Mouse (Mus musculus) midbrain, embryonic 11.5 days (tissue): ENCODE measurements around the gene Rbms3. TPM values are rescaled to one million over a fixed set of nuclear protein-coding genes. Genes with fewer than 3 reads are reported as not detected.

Experiments
- ATAC-seq: fragments of 200-750 bp; cut with Nextera tagmentation; 2 replicates; pipeline ENCODE4 v1.8.0; 2017; ENCODE audit warnings: moderate TSS enrichment, moderate library complexity; ENCODE audit not compliant: low FRiP score
- DNase-seq: peaks from one replicate; pipeline ENCODE4 v3.0.0; 2015; ENCODE audit warnings: low spot score; ENCODE audit errors: missing footprints
- H3K27ac ChIP-seq: fragments of 300-500 bp; sonication (generic); 2 replicates; pipeline ENCODE4 v1.5.1; 2014; ENCODE audit warnings: low read depth, low read length
- H3K27me3 ChIP-seq: fragments of 300-500 bp; sonication (generic); 2 replicates; pipeline ENCODE4 v1.6.1; 2014; ENCODE audit warnings: mild to moderate bottlenecking, low read length, moderate library complexity, mixed read lengths; ENCODE audit not compliant: control insufficient read depth, insufficient read depth
- H3K36me3 ChIP-seq: fragments of 300-500 bp; sonication (generic); 2 replicates; pipeline ENCODE4 v1.6.1; 2014; ENCODE audit warnings: mild to moderate bottlenecking, low read length, moderate library complexity, mixed read lengths; ENCODE audit not compliant: control insufficient read depth, insufficient read depth
- H3K4me1 ChIP-seq: fragments of 300-500 bp; sonication (generic); 2 replicates; pipeline ENCODE4 v1.6.1; 2014; ENCODE audit warnings: low read length; ENCODE audit not compliant: control insufficient read depth, insufficient read depth
- H3K4me2 ChIP-seq: fragments of 300-500 bp; sonication (generic); 2 replicates; pipeline ENCODE4 v1.6.1; 2014; ENCODE audit warnings: mild to moderate bottlenecking, moderate library complexity
- H3K4me3 ChIP-seq: fragments of 300-500 bp; sonication (generic); 2 replicates; pipeline ENCODE4 v1.5.1; 2014; ENCODE audit warnings: low read depth, low read length
- H3K9ac ChIP-seq: fragments of 300-500 bp; sonication (generic); 2 replicates; pipeline ENCODE4 v1.6.1; 2014; ENCODE audit warnings: low read length
- H3K9me3 ChIP-seq: fragments of 300-500 bp; sonication (generic); 2 replicates; pipeline ENCODE4 v1.6.1; 2016; ENCODE audit warnings: low read length; ENCODE audit not compliant: control insufficient read depth
- WGBS: fragments of 180-500 bp; shearing (Covaris S2); extraction: QIAGEN DNeasy Blood & Tissue Kit; methylation state at CpG from one replicate; pipeline ENCODE4 v1.1.7; 2014; 5-methylcytosine and 5-hydroxymethylcytosine counted together
- polyA plus RNA-seq: library from polyadenylated mRNA; unstranded; fragments of >200 nt; fragmentation: Nextera tagmentation; extraction: Ambion mirVana; gene quantifications from 2 replicates; pipeline ENCODE4 v1.2.1, GENCODE M21; 2014

Gene Rbms3
- polyA plus RNA-seq, 1 experiment from 2014 or later, result 13.6 TPM

- 88% methylated on average over 21 of the region's 21 CpGs for whole genome bisulfite sequencing
- DNase-seq (no peak), ATAC-seq (no peak)
Observed at GRCm38 (mm10) chr9:116976575-116977408, 652.9 kb downstream of the Rbms3 start.

DNA sequence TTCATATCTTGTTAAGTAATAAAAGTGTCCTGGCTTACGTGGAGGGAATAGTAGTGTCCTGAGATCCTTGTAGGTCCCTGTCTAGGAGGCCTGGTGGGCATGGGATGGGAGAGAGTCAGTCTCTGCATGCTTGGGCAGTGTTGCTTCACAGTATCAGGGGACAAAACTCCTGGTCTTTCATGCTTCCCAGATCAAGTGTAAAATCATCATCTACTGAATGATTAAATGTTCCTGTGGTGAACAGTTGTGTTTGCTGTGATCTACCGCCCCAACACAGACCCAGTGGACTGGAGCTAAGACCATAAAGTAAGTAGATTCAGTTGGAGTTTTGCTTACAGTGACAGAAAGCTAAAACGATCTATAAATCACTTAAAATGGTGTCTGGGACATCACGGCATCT lies 654.4 kb downstream of the Rbms3 start:
- ATAC-seq, result no peak
- 91% methylated on average over 4 of the region's 4 CpGs for WGBS

More at GRCm38 (mm10) chr9:116976575-116977408, 652.9 kb downstream of the Rbms3 start:
- H3K9ac ChIP-seq, result no peak overlapping the region
- no peaks in the 10 kb centered on the region for H3K4me1 ChIP-seq
- no peaks in the 10 kb centered on the region for H3K36me3 ChIP-seq
- H3K27me3 ChIP-seq, result no peaks in the 10 kb centered on the region
- H3K4me2 ChIP-seq, result no peak overlapping the region
- no peak overlapping the region for H3K27ac ChIP-seq
- H3K9me3 ChIP-seq, result no peaks in the 10 kb centered on the region
- no peak overlapping the region for H3K4me3 ChIP-seq

GRCm38 (mm10) chr9:116974134-116974533 lies 655.6 kb downstream of the Rbms3 start:
- no peaks in the 10 kb centered on the region for H3K27me3 ChIP-seq
- no peaks in the 10 kb centered on the region for H3K36me3 ChIP-seq
- H3K9me3 ChIP-seq, result no peaks in the 10 kb centered on the region
- no peak overlapping the region for H3K27ac ChIP-seq
- no peak for DNase-seq
- WGBS, result 92% methylated on average over 3 of the region's 3 CpGs
- H3K9ac ChIP-seq, result no peak overlapping the region
- no peaks in the 10 kb centered on the region for H3K4me1 ChIP-seq
- H3K4me2 ChIP-seq, result no peak overlapping the region
- no peak for ATAC-seq
- H3K4me3 ChIP-seq, result no peak overlapping the region

More for the DNA sequence above, 654.4 kb downstream of the Rbms3 start:
- no peak for DNase-seq
- H3K36me3 ChIP-seq, result no peaks in the 10 kb centered on the region
- H3K9me3 ChIP-seq, result no peaks in the 10 kb centered on the region
- H3K27me3 ChIP-seq, result no peaks in the 10 kb centered on the region
- H3K9ac ChIP-seq, result no peak overlapping the region
- H3K27ac ChIP-seq, result no peak overlapping the region
- no peaks in the 10 kb centered on the region for H3K4me1 ChIP-seq
- no peak overlapping the region for H3K4me3 ChIP-seq
- H3K4me2 ChIP-seq, result no peak overlapping the region

- DNase-seq, result no peak
- H3K4me3 ChIP-seq, result no peak overlapping the region
- ATAC-seq, result no peak
- H3K9me3 ChIP-seq, result no peaks in the 10 kb centered on the region
- no peak overlapping the region for H3K9ac ChIP-seq
- no peak overlapping the region for H3K27ac ChIP-seq
- H3K4me1 ChIP-seq, result no peaks in the 10 kb centered on the region
- 43% methylated on average over 2 of the region's 2 CpGs for WGBS
- H3K36me3 ChIP-seq, result no peaks in the 10 kb centered on the region
- no peak overlapping the region for H3K4me2 ChIP-seq
- no peaks in the 10 kb centered on the region for H3K27me3 ChIP-seq
Observed at GRCm38 (mm10) chr9:116973594-116973993, 656.1 kb downstream of the Rbms3 start.

GRCm38 (mm10) chr9:116967317-116967716 lies 662.4 kb downstream of the Rbms3 start:
- DNase-seq (no peak), ATAC-seq (no peak)
- Histone ChIP-seq H3K9ac (no peak overlapping the region), H3K36me3 (no peaks in the 10 kb centered on the region), H3K4me3 (no peak overlapping the region), H3K4me1 (no peaks in the 10 kb centered on the region), H3K9me3 (no peaks in the 10 kb centered on the region), H3K27ac (no peak overlapping the region), H3K4me2 (no peak overlapping the region), H3K27me3 (no peaks in the 10 kb centered on the region)
- 92% methylated on average over 3 of the region's 3 CpGs for WGBS

DNA sequence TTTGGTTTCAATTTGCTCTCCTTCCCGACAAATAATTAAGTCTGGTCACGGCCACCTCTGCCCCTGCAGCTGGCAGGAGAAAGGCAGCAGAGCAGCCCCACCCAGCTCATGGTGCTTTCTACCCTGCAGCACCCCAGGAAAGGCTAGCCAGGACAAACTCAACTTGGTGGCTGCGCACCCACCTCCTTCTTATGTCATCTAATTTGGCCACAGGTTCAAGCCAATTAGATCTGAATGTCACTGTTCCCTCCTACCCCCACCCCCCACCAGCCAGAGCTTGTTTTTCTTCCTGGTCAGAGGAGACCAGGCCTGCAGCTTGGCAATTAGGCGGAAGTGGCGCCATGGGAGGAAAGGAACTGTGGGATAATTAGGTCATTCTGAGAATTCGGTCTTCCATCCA lies 664.0 kb downstream of the Rbms3 start:
- peaks cover 3% of the 10 kb centered on the region; the same call in 1 of the 2 replicates for H3K9me3 ChIP-seq
- DNase-seq, result no peak

GRCm38 (mm10) chr9:116956156-116956555 lies 673.6 kb downstream of the Rbms3 start:
- H3K4me3 ChIP-seq, result no peak overlapping the region
- no peak overlapping the region for H3K27ac ChIP-seq
- no peak overlapping the region for H3K4me2 ChIP-seq
- no peak for DNase-seq
- 94% methylated on average over 2 of the region's 2 CpGs for WGBS
- H3K4me1 ChIP-seq, result no peaks in the 10 kb centered on the region
- no peak overlapping the region for H3K9ac ChIP-seq
- ATAC-seq, result no peak
- H3K36me3 ChIP-seq, result no peaks in the 10 kb centered on the region
- no peaks in the 10 kb centered on the region for H3K27me3 ChIP-seq
- peaks cover 5% of the 10 kb centered on the region; the same call in 1 of the 2 replicates for H3K9me3 ChIP-seq

More for the DNA sequence above, 664.0 kb downstream of the Rbms3 start:
- H3K27ac ChIP-seq, result no peak overlapping the region
- no peak for ATAC-seq
- H3K27me3 ChIP-seq, result no peaks in the 10 kb centered on the region
- no peaks in the 10 kb centered on the region for H3K4me1 ChIP-seq
- WGBS, result 71% methylated on average over 6 of the region's 6 CpGs
- no peaks in the 10 kb centered on the region for H3K36me3 ChIP-seq
- no peak overlapping the region for H3K9ac ChIP-seq
- no peak overlapping the region for H3K4me3 ChIP-seq
- H3K4me2 ChIP-seq, result no peak overlapping the region

- no peaks in the 10 kb centered on the region for H3K4me1 ChIP-seq
- 84% methylated on average over 3 of the region's 3 CpGs for WGBS
- DNase-seq, result no peak
Observed at GRCm38 (mm10) chr9:116948211-116948610, 681.5 kb downstream of the Rbms3 start.

DNA sequence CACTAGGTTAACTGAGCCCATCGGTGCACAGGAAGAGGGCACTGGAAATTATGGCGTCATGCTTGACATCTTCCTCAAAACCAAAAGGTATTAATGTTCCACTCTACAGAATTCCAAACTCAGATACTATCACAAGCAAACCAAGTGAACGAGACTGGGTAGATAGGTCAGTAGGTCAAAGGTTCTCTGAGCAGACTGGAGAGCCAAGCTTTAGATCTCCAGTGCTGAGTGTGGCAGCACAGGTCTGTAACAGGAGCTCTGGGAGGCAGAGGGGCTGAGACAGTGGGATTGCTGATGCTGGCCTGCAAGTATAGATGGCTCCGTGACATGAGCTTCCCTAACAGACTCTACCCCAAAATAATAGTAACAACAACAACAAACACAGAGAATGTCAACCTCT lies 682.3 kb downstream of the Rbms3 start:
- ATAC-seq, result no peak
- H3K9ac ChIP-seq, result no peak overlapping the region
- DNase-seq, result no peak
- H3K9me3 ChIP-seq, result no peaks in the 10 kb centered on the region
- H3K27ac ChIP-seq, result no peak overlapping the region
- H3K27me3 ChIP-seq, result no peaks in the 10 kb centered on the region
- no peak overlapping the region for H3K4me2 ChIP-seq
- no peak overlapping the region for H3K4me3 ChIP-seq
- 82% methylated on average over 4 of the region's 4 CpGs for WGBS
- H3K36me3 ChIP-seq, result no peaks in the 10 kb centered on the region
- H3K4me1 ChIP-seq, result no peaks in the 10 kb centered on the region

More at GRCm38 (mm10) chr9:116948211-116948610, 681.5 kb downstream of the Rbms3 start:
- H3K9ac ChIP-seq, result no peak overlapping the region
- H3K27ac ChIP-seq, result no peak overlapping the region
- no peaks in the 10 kb centered on the region for H3K36me3 ChIP-seq
- H3K4me3 ChIP-seq, result no peak overlapping the region
- no peak for ATAC-seq
- H3K27me3 ChIP-seq, result no peaks in the 10 kb centered on the region
- H3K9me3 ChIP-seq, result no peaks in the 10 kb centered on the region
- H3K4me2 ChIP-seq, result no peak overlapping the region
